Mouse (Mus musculus) urinary bladder, postnatal 4 days (tissue): ENCODE measurements around the gene Tymp.

Experiments used
- DNase-seq, 2 experiments: peaks; one replicate each; pipeline ENCODE4 v3.0.0; 2021 to 2022; ENCODE audit warnings: low spot score in 2 of 2

Tymp gene

GRCm38 (mm10) chr15:89374340-89374739 lies 2.5 kb downstream of the Tymp start:
- DNase-seq: no peak

GRCm38 (mm10) chr15:89373762-89374248 lies 3.0 kb downstream of the Tymp start, which contains the start of gene Sco2:
Gene Sco2 (minus strand): TSS chr15:89373846.
- peak; percentile 86 to 95 for DNase-seq

- peak; percentile 78 to 86 for DNase-seq
These were observed 3.6 kb downstream of the Tymp start for GRCm38 (mm10) chr15:89373027-89373761.

- DNase-seq: no peak
These were observed 4.3 kb downstream of the Tymp start for GRCm38 (mm10) chr15:89372536-89372935.

GRCm38 (mm10) chr15:89372068-89372467 lies 4.8 kb downstream of the Tymp start:
- DNase-seq: no peak

- DNase-seq: no peak
These were observed 11.7 kb downstream of the Tymp start for GRCm38 (mm10) chr15:89365141-89365551.

GRCm38 (mm10) chr15:89363051-89363450 lies 13.8 kb downstream of the Tymp start:
- DNase-seq: no peak

- no peak for DNase-seq
These were observed 18.1 kb downstream of the Tymp start for GRCm38 (mm10) chr15:89358784-89359183.

GRCm38 (mm10) chr15:89356372-89356771 lies 20.5 kb downstream of the Tymp start:
- DNase-seq: peak; percentile 79 to 85

GRCm38 (mm10) chr15:89355241-89356187 lies 21.3 kb downstream of the Tymp start, which contains the start of the genes Lmf2 and Ncaph2:
Gene Lmf2 (minus strand): TSS chr15:89355659.
Gene Ncaph2 (plus strand): TSS chr15:89355719.
- DNase-seq: peak; percentile 91 to 95

GRCm38 (mm10) chr15:89354455-89354854 lies 22.4 kb downstream of the Tymp start:
- DNase-seq: no peak

- DNase-seq: no peak
These were observed 23.0 kb downstream of the Tymp start for GRCm38 (mm10) chr15:89353837-89354236.

GRCm38 (mm10) chr15:89352795-89353194 lies 24.0 kb downstream of the Tymp start:
- DNase-seq: no peak

- peak in 1 of 2 experiments; percentile 58 for DNase-seq
These were observed 24.8 kb downstream of the Tymp start for GRCm38 (mm10) chr15:89352054-89352453.

GRCm38 (mm10) chr15:89351302-89351701 lies 25.5 kb downstream of the Tymp start:
- DNase-seq: no peak

- DNase-seq: no peak
These were observed 26.4 kb downstream of the Tymp start for GRCm38 (mm10) chr15:89350447-89350846.

- no peak for DNase-seq
These were observed 33.5 kb downstream of the Tymp start for GRCm38 (mm10) chr15:89343325-89343724.

- no peak for DNase-seq
These were observed 35.2 kb downstream of the Tymp start for GRCm38 (mm10) chr15:89341678-89342077.

- no peak for DNase-seq
These were observed 36.7 kb downstream of the Tymp start for GRCm38 (mm10) chr15:89340136-89340535.

GRCm38 (mm10) chr15:89339696-89340095 lies 37.1 kb downstream of the Tymp start:
- no peak for DNase-seq

GRCm38 (mm10) chr15:89336422-89336821 lies 40.4 kb downstream of the Tymp start:
- DNase-seq: no peak
